Mouse (Mus musculus): ENCODE results near the gene Mbl1. TPM values are rescaled to one million over a fixed set of nuclear protein-coding genes. Genes with fewer than 3 reads are reported as not detected.
A peak's percentile ranks its signal among the peaks of the same experiment; 100 is the strongest.

Gene Mbl1
- polyA plus RNA-seq, 1 experiment from 2014 or later: 16.2 TPM

- no peaks in the 10 kb centered on the region for H3K27me3 ChIP-seq
- H3K4me3 ChIP-seq (replicated peaks): no peak overlapping the region
- H3K9me3 ChIP-seq (replicated peaks): no peaks in the 10 kb centered on the region
- no peak overlapping the region for H3K4me2 ChIP-seq
- DNase-seq (no peak), ATAC-seq (ENCODE audit: low read depth) (no peak)
- no peak overlapping the region for H3K9ac ChIP-seq
- no peaks in the 10 kb centered on the region for H3K4me1 ChIP-seq (replicated peaks)
- H3K36me3 ChIP-seq: no peaks in the 10 kb centered on the region
- whole genome bisulfite sequencing (ENCODE audit: insufficient replicate concordance): 52% methylated on average over 6 of the region's 6 CpGs
- H3K27ac ChIP-seq: no peak overlapping the region
Observed at GRCm38 (mm10) chr14:41146035-41146434, 5.2 kb upstream of the Mbl1 start.

DNA sequence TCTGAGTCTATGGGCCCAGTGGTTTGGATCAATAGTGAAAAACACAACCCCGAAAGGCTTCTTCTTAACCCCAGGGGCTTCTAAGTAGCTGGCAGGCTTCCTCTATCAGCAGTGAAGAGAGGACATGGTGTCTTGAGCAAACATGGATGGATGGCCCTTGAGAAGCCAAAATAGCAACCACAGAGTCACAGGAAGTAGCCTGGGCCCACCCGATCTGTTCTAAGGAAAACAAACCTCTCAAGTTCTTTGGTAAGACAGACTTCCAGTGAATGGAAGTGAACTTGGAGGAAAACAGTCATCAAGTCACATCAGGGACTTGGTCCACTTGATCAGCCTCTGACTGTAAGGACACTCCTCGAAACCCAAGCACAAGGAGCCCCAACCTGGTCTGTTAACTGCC, 4.3 kb upstream of the Mbl1 start:
- H3K4me1 ChIP-seq (replicated peaks): no peaks in the 10 kb centered on the region
- no peaks in the 10 kb centered on the region for H3K27me3 ChIP-seq
- no peak overlapping the region for H3K4me3 ChIP-seq (replicated peaks)
- no peak overlapping the region for H3K9ac ChIP-seq
- H3K9me3 ChIP-seq (replicated peaks): no peaks in the 10 kb centered on the region
- no peaks in the 10 kb centered on the region for H3K36me3 ChIP-seq
- ATAC-seq (ENCODE audit: low read depth) (no peak), DNase-seq (no peak)
- no peak overlapping the region for H3K4me2 ChIP-seq
- WGBS (ENCODE audit: insufficient replicate concordance): 46% methylated on average over 3 of the region's 3 CpGs
- no peak overlapping the region for H3K27ac ChIP-seq

DNA sequence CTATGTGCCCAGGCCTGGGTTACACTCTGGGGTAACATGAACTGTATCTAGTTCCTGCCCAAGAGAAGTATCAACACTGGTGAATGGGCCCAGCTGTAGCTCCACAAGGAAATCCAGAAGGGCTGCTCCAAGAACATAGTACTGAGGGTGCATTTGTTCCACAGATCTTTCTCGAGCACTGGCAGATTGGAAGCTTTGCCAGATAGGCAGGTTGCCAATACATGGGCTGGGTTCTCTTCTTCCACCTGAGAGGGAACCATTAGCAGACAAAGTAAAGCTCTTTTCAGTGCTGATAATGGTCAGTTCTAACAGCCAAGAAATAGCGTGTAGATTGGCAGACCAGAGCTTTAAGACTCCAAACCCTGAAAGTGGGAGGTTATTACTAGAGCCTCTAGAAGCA, 3.9 kb upstream of the Mbl1 start:
- no peak overlapping the region for H3K4me2 ChIP-seq

DNA sequence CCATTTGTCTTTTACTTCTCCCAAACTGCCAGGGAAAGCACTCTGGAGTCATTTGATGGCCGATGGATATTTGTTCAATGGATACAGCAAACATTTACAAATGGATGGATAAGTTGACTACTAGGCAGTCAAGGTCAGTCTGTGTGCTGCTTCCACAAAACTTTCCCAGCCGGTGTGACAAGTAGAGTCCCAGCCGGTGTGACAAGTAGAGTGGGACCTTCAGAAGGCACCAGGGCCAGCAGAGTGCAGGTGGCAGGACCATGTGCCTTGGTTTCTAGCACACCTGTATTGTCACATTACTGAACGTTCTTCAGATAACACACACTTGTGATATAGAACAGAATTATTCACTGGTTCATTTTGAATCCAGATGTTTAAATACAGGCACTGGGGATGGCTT, 8.8 kb downstream of the Mbl1 start:
- H3K4me2 ChIP-seq: no peak overlapping the region
- no peaks in the 10 kb centered on the region for H3K27me3 ChIP-seq
- H3K4me1 ChIP-seq (replicated peaks): no peaks in the 10 kb centered on the region
- no peaks in the 10 kb centered on the region for H3K36me3 ChIP-seq
- H3K9ac ChIP-seq: no peak overlapping the region
- H3K9me3 ChIP-seq (replicated peaks): no peaks in the 10 kb centered on the region
- DNase-seq (no peak), ATAC-seq (ENCODE audit: low read depth) (0 out of 2 replicates have a peak, but pooled peaks have one; percentile 22)
- H3K27ac ChIP-seq: peak overlapping the region; percentile 63
- H3K4me3 ChIP-seq (replicated peaks): no peak overlapping the region
- WGBS (ENCODE audit: insufficient replicate concordance): 50% methylated on average over 4 of the region's 4 CpGs

More for the DNA sequence above, 3.9 kb upstream of the Mbl1 start:
- ATAC-seq (ENCODE audit: low read depth): no peak
- no peak overlapping the region for H3K9ac ChIP-seq
- H3K9me3 ChIP-seq (replicated peaks): no peaks in the 10 kb centered on the region
- no peaks in the 10 kb centered on the region for H3K4me1 ChIP-seq (replicated peaks)
- WGBS (ENCODE audit: insufficient replicate concordance): 56% methylated on average over 2 of the region's 2 CpGs
- DNase-seq: no peak
- H3K27ac ChIP-seq: no peak overlapping the region
- no peaks in the 10 kb centered on the region for H3K36me3 ChIP-seq
- no peak overlapping the region for H3K4me3 ChIP-seq (replicated peaks)
- H3K27me3 ChIP-seq: no peaks in the 10 kb centered on the region

DNA sequence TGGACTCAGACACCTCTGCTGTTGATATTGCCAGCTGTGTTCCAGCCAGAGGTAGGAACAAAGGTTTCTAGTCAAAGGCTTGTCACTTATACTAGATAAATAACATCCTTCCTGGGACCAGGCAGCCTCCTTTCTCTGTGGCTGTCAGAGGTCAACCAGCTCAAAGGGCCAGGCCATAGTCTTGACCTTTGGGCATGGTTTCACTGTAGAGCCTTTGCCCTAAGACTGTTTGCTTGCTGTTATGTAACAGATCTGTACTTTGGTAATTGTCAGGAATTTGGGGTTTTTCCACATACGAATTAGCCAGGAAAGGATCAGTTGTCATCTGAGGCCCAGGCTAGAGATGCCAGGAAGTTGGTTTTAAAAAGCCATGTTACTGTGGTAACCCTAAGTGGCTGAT, 9.5 kb downstream of the Mbl1 start:
- ATAC-seq (ENCODE audit: low read depth): peak; percentile 80

GRCm38 (mm10) chr14:41162663-41163062, 11.4 kb downstream of the Mbl1 start:
- 18% methylated on average over 2 of the region's 2 CpGs for WGBS (ENCODE audit: insufficient replicate concordance)
- ATAC-seq (ENCODE audit: low read depth) (no peak), DNase-seq (no peak)
- no peaks in the 10 kb centered on the region for H3K4me1 ChIP-seq (replicated peaks)
- H3K4me2 ChIP-seq: no peak overlapping the region
- H3K9ac ChIP-seq: no peak overlapping the region
- H3K27me3 ChIP-seq: no peaks in the 10 kb centered on the region
- no peak overlapping the region for H3K27ac ChIP-seq
- H3K9me3 ChIP-seq (replicated peaks): no peaks in the 10 kb centered on the region
- no peaks in the 10 kb centered on the region for H3K36me3 ChIP-seq
- no peak overlapping the region for H3K4me3 ChIP-seq (replicated peaks)

More for the DNA sequence above, 9.5 kb downstream of the Mbl1 start:
- H3K4me2 ChIP-seq: no peak overlapping the region
- H3K36me3 ChIP-seq: no peaks in the 10 kb centered on the region
- no peak overlapping the region for H3K9ac ChIP-seq
- 9% methylated on average over 1 of the region's 1 CpGs for WGBS (ENCODE audit: insufficient replicate concordance)
- no peaks in the 10 kb centered on the region for H3K4me1 ChIP-seq (replicated peaks)
- H3K27ac ChIP-seq: peak overlapping the region; percentile 22; the same call in 1 of the 2 replicates
- H3K9me3 ChIP-seq (replicated peaks): no peaks in the 10 kb centered on the region
- H3K27me3 ChIP-seq: no peaks in the 10 kb centered on the region
- no peak for DNase-seq
- no peak overlapping the region for H3K4me3 ChIP-seq (replicated peaks)

- Histone ChIP-seq H3K9ac (no peak overlapping the region), H3K27ac (no peak overlapping the region), H3K4me3 (replicated peaks) (no peak overlapping the region), H3K27me3 (no peaks in the 10 kb centered on the region), H3K4me1 (replicated peaks) (no peaks in the 10 kb centered on the region), H3K36me3 (no peaks in the 10 kb centered on the region), H3K9me3 (replicated peaks) (no peaks in the 10 kb centered on the region), H3K4me2 (no peak overlapping the region)
- ATAC-seq (ENCODE audit: low read depth): no peak
- WGBS (ENCODE audit: insufficient replicate concordance): 30% methylated on average over 5 of the region's 5 CpGs
- DNase-seq: no peak
Observed at GRCm38 (mm10) chr14:41167278-41167677, 16.0 kb downstream of the Mbl1 start.

DNA sequence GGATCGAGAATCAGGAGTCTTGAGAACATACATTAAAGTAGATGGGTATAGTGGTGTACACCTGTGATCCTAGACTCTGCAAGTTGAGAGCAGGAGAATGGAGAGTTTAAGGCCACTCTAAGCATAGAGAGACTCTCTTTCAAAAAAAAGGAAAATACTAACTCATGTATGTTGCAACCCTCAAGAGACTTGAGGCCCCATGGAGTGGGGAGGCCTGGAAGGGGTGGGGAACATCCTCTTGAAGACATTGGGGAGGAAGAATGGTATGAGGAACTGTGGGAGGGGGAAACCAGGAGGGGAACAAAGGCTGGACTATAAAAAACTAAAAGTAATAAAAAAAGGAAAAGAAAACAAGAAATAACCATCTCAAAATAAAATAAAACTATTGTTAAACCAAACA, 17.3 kb downstream of the Mbl1 start:
- Histone ChIP-seq H3K9ac (no peak overlapping the region), H3K27ac (no peak overlapping the region), H3K36me3 (no peaks in the 10 kb centered on the region), H3K4me1 (replicated peaks) (no peaks in the 10 kb centered on the region), H3K27me3 (no peaks in the 10 kb centered on the region), H3K4me2 (no peak overlapping the region), H3K9me3 (replicated peaks) (no peaks in the 10 kb centered on the region), H3K4me3 (replicated peaks) (no peak overlapping the region)
- ATAC-seq (ENCODE audit: low read depth) (no peak), DNase-seq (no peak)
- WGBS (ENCODE audit: insufficient replicate concordance): 54% methylated on average over 1 of the region's 1 CpGs

- no peaks in the 10 kb centered on the region for H3K27me3 ChIP-seq
- H3K9me3 ChIP-seq (replicated peaks): no peaks in the 10 kb centered on the region
- H3K27ac ChIP-seq: no peak overlapping the region
- ATAC-seq (ENCODE audit: low read depth) (no peak), DNase-seq (no peak)
- H3K9ac ChIP-seq: no peak overlapping the region
- no peak overlapping the region for H3K4me2 ChIP-seq
- WGBS (ENCODE audit: insufficient replicate concordance): 52% methylated on average over 2 of the region's 2 CpGs
- H3K4me3 ChIP-seq (replicated peaks): no peak overlapping the region
- H3K4me1 ChIP-seq (replicated peaks): no peaks in the 10 kb centered on the region
- H3K36me3 ChIP-seq: no peaks in the 10 kb centered on the region
Observed at GRCm38 (mm10) chr14:41170514-41170913, 19.3 kb downstream of the Mbl1 start.

DNA sequence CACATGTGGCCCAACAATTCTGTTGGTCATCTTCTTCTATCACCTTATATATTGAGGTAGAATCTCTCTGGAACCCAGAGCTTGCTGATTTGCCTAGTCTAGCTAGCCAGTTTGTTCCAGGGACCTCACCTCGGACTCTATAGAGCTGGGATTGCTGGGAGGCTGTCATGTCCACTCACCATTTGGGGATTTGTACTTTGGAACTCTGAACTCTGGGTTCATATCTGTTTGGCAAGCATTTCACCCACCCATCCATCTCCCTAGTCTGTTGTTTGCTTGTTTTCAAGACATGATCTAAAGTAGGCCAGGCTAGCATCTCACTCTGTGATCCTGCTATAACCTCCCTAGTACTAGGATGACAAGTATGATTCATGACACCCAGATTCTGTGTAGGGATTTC, 23.5 kb downstream of the Mbl1 start:
- Histone ChIP-seq H3K27ac (no peak overlapping the region), H3K4me1 (replicated peaks) (no peaks in the 10 kb centered on the region), H3K36me3 (no peaks in the 10 kb centered on the region), H3K9ac (no peak overlapping the region), H3K4me3 (replicated peaks) (no peak overlapping the region), H3K27me3 (no peaks in the 10 kb centered on the region), H3K9me3 (replicated peaks) (no peaks in the 10 kb centered on the region), H3K4me2 (no peak overlapping the region)
- ATAC-seq (ENCODE audit: low read depth) (no peak), DNase-seq (no peak)
- WGBS (ENCODE audit: insufficient replicate concordance): 31% methylated on average over 1 of the region's 1 CpGs

DNA sequence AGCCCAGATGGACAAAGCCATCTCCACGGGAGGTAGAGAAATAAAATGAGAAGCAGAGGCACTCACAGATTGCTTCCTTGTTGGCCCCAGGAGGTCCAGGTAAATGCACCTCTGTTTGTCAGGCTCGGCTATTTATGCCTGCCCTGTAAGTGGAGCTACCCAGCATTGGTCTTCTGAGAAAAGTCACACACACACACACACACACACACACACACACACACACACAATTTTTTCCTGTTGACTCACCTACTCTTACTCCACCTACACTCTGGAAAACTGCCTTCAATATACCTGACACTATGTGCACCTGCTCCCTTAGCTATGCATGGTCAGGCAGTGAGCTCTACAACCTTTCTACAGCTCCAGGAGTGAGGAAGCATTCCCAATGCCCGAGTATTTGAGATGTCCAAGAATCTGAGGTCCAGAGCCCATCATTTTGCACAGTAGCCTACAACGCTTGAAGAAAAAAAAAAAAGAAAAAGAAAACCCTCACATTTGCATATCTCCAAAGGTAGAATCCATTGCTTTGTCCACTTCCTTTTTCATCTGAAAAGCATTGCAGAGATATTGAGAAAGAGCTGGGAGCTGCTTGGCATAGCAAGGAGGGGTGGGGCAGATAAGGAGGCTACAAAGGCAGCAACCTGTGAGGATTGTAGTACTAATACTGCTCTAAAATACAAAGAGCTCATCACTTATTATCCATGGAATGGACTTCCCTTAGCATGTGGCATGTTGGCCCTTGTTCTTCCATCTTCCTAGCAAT, 34.0 kb downstream of the Mbl1 start, which contains the start of gene Sftpd:
Gene Sftpd (minus strand): TSS at position 91 of the 763 bp plus-strand sequence.
- H3K9me3 ChIP-seq (replicated peaks): no peaks in the 10 kb centered on the region
- no peak within 1 kb of the TSS for H3K9ac ChIP-seq
- WGBS (ENCODE audit: insufficient replicate concordance): 54% methylated on average over 4 of the region's 4 CpGs
- ATAC-seq (ENCODE audit: low read depth) (no peak), DNase-seq (no peak)
- H3K27ac ChIP-seq: no peak within 1 kb of the TSS
- no peaks in the 10 kb centered on the region for H3K36me3 ChIP-seq
- no peak within 1 kb of the TSS for H3K4me2 ChIP-seq
- H3K27me3 ChIP-seq: no peaks in the 10 kb centered on the region
- H3K4me3 ChIP-seq (replicated peaks): no peak within 1 kb of the TSS
- no peaks in the 10 kb centered on the region for H3K4me1 ChIP-seq (replicated peaks)

GRCm38 (mm10) chr14:41189496-41189895, 38.2 kb downstream of the Mbl1 start:
- no peaks in the 10 kb centered on the region for H3K4me1 ChIP-seq (replicated peaks)
- H3K9ac ChIP-seq: no peak overlapping the region
- H3K36me3 ChIP-seq: no peaks in the 10 kb centered on the region
- H3K9me3 ChIP-seq (replicated peaks): peaks cover 10% of the 10 kb centered on the region; the same call in 1 of the 2 replicates
- DNase-seq (no peak), ATAC-seq (ENCODE audit: low read depth) (no peak)
- H3K27ac ChIP-seq: no peak overlapping the region
- WGBS (ENCODE audit: insufficient replicate concordance): 58% methylated on average over 2 of the region's 2 CpGs
- H3K27me3 ChIP-seq: no peaks in the 10 kb centered on the region
- no peak overlapping the region for H3K4me2 ChIP-seq
- no peak overlapping the region for H3K4me3 ChIP-seq (replicated peaks)
